Mouse (Mus musculus): Measurements from ENCODE around the gene Gm10959.
A peak's percentile ranks its signal among the peaks of the same experiment; 100 is the strongest.
"Not testable (repeated sequence)": the region's sequence is repeated elsewhere in the genome, so short reads cannot be mapped to it uniquely, and the experiment has no call there.

Gm10959 gene

DNA sequence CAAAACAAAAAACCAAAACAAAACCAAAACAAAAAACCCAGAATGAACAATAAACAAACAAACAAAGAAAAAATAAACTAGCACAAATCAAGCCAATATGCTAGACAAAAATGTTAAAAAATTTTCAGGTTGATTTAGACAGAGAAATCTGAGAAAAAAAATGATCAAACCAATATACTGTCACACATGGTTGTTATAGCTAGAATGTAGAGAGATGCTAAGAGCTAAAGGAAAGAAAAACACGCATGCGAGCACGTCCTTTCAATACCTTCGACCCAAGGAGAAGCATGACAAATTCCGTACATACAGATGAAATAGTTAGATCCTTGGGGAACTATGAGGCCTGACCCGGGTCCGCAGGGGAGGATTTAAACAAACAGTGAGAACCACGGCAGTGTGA is at the start of gene Gm10959:
TSS of gene Gm10959 (minus strand) at position 101 of the 400 bp plus-strand sequence.
- DNase-seq, result no peak

DNA sequence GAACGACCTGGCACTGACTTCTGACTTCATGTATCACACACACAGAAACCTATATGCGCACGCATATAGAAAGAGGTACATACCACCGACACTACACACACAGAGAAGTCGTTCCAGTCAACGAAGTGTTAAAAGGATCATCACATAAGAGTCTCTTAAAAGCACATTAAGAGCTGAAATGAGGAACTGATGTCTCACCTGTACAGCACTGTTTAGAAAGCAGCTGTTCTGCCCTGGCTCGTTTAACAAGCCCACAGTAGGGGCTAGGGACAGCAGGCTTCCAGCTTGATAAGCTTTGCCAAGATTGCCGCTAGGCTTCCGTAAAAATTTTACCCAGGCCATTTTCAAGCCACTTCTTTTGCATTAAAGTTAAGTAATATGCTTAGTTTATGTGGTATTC is 49.2 kb upstream of the Gm10959 start:
- DNase-seq, result no peak

DNA sequence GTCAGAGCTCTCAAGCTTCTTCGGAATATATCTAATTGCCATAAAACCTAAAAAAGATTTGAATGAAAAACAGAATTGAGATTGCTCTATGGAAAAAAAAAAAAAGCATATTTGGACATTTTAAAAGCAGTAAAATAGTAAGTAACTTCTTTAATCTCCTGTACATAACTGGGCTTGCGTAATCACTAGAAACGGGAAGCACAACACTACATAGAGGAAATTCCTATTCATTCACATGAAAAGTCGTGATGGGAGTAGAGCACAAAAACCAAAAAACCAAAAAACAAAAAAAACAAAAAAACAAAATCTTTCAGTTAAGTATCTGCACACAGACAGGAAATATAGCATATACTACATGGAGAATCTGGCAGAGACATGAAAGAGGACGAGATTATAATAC is 45.1 kb upstream of the Gm10959 start:
- no peak for DNase-seq

DNA sequence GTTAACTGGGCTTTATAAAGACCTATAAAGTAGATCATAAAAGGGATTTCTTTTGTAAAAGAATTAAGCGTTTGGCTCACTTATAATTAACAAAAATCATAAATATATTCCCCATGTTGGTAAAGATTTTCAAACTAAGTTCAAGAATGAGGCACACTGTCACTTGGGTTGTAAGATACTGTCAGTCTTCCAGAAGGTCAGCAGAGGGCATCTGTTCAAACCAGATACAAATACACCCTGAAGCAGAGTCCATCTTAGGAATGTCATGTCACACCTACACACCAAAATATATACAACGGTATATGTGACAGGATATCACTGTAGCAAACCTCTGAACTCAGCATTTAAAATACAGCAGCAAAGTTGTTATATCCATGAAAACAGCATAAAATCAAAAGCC is 31.0 kb upstream of the Gm10959 start:
- DNase-seq, result no peak

DNA sequence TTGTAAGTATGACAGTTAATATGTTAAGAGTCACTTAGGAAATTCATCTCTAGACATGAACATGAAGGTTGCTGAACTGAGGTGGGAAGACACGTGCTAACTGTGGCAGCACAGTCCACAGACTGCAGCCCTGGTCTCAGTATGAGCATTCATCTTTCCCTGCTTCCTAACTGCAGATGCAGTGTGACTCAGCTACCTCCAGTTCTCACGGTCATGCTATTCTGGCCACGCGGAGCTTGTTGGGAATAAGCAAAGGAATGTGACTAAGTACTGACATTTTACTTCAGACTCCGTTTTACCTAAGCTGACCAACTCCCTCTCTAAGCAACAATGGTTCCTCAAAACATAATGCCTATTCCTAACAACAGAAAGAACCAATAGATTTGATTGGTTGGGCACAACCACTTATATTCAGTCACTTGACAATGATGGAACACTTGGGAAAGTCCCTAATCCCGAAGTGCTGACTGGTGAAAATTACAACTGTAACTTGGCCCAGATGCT is 24.3 kb upstream of the Gm10959 start:
- no peak for DNase-seq

DNA sequence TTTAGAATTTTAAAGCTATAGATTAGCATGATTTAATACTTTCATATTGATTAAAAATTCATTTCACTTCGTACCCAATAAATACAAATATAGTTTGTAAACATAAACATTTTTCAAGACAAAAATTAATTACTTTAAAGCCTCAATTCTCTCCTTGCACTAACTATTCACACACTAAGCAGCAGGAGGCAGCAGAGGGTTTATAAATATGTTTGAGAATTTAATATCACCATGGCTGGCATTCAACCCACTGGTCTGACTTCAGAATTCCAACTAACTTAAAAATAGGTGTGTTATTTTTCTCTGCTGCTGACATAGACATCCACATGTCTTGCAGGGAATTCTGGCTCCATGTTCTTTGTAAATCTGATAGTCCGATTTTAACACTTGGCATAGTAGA is 20.1 kb upstream of the Gm10959 start:
- DNase-seq, result peak; percentile 73

DNA sequence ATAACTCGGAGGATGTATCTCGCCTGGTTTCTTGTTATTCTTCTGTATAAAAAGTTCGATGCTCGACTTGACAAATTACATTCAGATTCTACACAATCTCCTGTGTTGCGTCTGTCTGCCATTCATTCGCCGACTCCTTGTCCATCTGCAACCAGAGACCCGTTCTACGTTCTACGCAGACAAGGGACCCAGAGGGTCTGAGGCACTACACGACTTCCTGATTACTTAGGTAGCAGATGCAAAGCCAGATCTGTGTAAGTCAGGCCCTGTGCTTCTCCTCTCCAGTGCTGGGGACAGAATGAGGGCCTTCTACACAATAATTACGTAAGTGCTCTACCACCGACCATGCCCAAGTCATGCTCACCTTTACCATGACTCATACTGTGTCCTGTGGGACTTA is 18.0 kb upstream of the Gm10959 start:
- not testable (repeated sequence) for DNase-seq

DNA sequence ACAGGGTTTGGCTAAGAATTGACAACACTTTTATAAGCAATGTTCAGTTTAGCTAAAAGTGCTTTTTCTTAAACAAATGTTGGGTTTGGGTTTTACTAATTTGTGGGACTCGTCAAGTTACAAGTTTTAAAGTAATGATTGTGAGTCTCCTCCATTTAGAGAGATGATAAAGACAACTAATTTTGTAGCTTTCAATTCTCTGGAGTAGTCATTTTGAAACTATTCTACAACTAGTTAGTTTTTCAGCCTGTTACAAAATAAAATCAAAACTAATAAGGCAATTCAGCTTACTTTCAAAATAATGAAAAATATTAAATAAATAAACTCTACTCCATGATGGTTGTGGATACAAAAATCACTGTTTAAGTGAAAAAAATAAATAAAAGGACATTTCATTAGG is 13.3 kb upstream of the Gm10959 start:
- no peak for DNase-seq

DNA sequence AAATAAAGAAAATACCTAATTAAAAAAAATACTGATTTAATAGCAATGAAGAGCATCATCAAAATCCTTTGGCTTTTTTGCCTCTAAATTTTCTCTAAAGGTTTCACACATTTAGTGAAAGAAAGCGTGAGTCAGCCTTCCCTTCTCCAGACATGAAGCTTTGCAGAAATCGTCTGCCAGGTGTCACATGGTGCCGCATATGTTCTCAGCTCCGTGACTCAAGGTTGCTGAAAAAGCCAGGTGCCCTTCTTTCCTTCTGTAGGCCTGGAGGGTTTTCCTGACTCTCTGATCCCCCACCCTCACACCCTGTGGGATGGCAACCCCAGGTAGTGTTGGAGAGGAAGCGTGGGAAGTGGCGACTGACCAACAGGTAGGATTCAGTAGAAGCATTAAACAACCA is 10.6 kb upstream of the Gm10959 start:
- DNase-seq, result no peak

DNA sequence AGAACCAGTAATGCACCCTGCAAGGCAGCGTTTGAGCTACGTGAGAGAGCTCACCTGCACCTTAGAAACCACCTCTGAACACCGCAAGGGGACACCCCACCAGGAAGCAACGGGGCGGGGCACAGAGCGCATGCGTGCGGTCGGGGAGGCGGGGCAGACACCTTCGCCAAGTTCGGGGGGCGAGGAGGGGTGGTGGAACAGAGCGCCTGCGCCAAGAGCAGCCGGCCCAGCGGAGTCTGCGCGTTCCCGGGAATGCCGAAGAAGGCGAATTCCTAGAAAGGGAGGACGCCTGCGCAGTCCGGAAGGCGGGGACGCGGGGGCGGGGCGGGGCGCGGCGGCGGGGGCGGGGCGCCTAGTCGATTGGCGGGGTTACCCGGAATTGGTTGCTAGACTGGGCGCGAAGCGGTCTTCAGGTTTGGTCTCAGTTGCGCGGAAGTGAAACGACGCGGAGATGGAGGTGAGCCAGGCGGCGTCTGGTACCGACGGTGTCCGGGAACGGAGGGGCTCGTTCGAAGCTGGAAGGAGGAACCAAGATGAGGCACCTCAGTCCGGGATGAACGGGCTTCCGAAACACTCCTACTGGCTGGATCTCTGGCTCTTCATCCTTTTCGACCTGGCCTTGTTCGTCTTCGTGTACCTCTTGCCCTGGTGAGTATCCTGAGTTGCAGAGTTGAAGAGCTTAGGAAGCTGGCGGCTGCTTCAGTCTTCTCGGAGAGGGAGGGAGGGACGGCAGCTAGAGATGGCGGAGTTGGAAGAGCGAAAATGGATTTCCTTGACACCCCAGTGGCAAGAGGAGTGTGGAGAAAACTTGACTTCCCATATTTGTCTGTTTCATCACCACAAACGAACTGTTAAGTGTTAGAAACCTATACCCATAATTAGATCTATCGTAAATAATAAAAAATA is 5.1 kb upstream of the Gm10959 start, which contains the start of gene 1810037I17Rik:
TSS of gene 1810037I17Rik (plus strand) at position 195 of the 906 bp plus-strand sequence.
- peak; percentile 97 for DNase-seq

DNA sequence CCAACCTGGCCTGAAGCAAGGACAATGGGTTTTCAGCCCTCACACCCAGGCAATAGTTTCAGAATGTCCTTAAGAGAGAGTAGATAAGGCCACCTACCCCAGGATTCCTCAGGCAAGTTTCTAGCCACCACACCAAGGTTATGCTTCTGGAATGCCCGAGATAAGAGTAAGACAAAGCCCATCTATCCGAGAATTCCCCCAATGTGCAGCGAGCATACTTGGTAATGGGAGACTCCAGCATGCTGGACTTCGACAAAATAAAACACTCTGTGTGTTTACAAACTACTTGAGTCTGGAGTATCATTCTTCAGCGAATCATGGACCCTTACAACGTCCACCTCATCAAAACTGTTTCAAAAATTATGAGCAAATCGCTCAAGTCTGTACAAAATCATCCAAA is 4.0 kb upstream of the Gm10959 start:
- DNase-seq, result no peak

DNA sequence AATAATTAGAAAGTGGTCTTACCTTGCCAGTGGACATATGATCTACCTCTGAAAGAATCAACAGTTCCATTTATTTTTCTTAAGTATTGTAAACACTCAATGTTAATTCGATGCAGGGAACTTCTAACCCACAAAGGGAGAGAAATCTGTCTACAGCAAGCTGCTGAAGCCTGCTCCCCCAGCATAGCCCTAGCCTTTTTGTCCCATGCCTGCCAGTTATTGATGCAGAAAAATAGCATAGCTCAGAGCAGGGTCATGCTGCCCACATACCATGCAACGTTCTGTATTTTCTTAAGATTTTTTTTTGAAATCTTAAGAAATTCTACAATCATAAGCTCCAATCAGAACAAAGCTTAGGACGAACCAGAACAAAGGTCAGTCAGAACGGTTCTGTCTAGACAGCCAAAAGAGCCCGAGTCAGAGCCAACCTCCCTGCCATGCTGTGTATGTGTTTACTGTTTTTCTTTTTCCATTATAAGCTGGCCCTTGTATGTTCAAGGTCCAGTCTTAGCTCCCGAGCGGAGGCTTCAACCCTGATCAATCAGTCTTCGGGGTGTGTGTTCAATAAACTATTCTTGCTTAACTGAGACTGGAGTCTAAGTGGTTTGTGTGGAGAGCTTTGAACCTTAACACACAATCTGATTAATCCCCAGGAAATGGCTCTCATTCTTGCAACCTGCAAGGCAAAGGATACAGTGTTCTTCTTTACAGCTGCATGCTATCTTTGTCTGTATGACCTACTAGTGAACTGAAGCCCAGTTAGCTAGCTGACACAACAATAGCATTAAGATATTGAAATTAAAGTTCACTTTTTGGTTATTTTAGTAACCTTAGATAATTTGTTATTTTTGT is 2.7 kb upstream of the Gm10959 start:
- no peak for DNase-seq

DNA sequence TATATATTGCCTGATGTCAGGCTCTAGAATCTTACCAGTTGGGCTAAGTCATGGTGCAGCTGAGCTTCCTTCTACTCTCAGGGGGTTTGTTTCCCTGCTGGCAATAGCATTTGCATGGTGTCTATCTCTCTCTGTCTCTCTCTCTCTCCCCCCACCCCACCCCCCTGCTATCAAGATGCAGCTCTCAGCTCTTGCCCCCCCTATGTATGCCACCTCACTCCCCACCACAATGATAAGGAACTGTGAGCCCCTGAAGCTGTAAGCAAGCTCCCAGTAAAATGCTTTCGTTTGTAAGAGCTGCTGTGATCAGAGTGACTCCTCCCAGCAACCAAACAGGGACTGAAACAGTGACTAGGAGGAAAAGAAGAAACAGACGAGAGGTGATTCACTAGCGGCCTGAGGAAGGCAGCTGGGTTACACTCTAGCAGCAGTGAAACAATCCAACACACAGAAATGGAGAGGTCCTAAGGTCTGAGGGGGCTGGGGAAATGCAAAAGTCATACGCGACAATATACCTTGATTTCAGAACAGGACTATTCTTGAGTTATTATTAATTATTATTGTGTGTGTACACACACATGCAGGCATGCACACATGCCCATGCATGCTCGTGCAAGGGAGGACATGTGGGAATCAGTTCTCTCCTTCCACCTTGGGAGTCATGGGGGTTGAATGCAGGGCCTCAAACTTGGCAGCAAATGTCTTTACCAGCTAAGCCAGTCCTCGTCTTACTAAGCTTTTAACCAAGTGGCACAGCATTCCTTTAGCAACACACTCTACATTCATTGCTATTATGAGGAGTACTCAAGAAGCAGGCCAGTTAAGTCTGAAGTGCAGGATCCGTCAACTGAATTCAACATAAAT is 1.6 kb upstream of the Gm10959 start:
- no peak for DNase-seq

DNA sequence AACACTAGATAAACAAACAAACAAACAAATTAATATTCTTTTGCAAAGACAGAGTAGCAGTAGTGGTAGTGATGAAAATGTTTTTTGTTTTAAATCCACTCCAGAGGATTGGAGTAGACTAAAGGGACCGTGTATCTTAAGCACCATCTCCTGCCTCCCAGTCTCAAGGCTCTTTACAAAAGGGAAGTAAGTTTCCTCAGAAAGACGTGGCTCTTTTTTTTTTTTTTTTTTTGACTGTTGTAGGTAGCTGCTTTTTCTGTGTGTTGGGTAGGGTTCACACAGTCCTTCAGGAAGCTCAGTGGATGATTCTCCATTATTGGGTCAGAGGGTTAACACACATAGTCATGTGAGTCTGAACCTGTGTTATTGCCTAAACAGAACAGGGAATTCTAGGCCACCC is 488 bp downstream of the Gm10959 start:
- no peak for DNase-seq

DNA sequence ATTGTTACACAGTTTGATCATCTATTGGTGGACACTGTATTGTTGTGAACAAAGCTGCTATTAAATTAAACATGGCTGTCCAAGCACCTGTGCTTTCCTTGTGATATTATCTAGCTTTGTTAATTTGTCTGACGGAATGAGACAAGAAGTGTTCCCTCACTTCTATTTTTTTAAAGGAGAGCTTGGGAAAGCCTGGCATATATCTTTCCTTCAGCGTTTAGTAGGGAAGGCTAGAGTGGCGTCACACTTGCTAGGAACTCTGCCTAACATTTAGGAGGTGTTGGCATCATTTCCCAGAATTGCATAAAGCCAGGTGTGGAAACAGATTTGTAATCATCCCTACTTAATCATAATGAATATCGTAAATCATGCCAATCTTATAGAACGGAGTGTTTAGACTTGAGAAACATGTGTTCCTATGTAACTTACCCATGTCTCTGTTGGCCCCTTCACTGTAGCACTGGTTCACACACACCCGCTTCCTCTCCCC is 2.9 kb downstream of the Gm10959 start:
- DNase-seq, result no peak

DNA sequence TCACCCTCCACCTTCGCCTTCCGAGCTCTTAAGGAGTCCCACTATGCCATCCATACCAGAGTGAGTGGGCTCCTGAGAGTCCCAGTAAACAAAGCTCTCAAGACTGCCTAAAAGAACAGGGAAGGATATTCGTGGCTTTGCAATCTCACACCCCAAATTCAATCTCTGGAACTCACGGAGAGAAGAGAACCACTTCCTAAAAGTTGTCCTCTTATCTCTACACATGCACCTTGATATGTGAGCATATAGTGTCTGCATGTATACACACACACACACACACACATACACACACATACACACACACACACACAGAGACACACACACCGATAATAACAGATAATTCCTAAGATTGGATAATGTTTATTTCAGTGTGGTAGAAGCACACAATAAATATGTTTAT is 3.7 kb downstream of the Gm10959 start:
- no peak for DNase-seq

DNA sequence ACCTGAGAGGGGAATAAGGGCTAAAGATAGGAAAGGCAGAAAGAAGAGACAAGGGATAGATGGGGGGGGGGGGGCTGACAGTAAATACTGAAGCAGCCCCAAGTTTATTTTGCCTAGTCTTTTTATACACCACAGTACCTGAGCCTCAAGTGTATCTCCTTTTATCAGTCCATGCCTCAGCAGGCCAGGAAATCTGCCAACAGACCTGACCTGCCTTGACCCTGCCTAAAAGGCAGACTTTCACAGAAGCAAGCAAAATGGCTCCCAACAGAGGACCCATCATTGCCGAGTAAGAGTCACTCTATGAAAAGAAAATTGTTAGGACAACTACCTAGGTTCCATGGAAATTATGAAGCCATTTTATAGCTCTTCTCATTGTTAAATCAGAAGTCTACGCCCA is 11.3 kb downstream of the Gm10959 start:
- DNase-seq, result no peak

DNA sequence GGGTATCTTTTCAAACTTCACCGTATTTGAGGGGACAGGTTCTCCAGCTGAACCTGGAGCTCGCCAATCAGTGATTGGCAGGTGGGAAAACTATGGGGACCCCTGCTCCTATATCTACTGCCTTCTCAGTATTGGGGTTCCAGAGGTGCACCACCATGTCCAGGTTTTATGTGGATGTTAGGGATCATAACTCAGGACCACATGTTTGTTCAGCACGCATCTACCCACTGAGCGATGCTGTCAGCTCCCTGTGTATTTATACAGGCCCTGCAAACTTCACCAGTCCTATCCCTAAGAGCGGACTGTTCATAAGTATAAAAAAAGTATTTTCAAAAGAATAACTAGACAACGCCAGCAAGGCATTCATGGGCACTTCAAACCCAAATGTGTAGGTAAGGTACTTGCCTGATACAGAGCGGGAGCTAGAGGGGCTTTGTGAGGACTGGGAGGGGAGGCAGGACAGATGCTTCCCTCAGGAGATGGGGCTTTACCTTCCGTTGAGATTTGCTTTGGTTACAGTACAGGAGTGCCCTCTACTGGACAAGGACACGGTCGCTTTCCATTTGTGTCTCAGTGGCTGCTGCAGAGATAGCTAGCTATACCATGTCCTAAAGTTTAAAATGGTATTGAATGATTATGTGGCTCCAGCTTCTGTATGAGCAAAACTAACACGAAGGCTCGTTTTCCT is 15.3 kb downstream of the Gm10959 start:
- DNase-seq, result peak; percentile 84

DNA sequence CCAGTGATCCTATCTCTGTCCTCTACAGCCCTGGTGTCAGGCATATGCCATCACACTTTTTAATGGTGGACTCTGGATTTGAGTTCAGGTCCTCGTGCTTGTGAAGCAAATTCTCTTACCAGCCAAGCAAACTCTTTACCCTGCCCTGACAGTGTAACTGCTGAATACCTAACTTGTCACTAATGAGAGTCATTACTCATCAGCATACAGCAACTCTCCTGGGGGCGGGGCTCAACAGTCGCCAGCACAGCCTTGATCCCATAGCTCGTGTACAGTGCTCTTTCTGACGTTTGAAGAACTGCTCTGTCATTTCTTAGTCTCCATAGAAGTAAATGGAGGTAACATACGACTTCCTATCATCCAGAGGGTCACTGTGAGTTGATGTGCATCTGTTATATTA is 20.9 kb downstream of the Gm10959 start:
- DNase-seq, result no peak

DNA sequence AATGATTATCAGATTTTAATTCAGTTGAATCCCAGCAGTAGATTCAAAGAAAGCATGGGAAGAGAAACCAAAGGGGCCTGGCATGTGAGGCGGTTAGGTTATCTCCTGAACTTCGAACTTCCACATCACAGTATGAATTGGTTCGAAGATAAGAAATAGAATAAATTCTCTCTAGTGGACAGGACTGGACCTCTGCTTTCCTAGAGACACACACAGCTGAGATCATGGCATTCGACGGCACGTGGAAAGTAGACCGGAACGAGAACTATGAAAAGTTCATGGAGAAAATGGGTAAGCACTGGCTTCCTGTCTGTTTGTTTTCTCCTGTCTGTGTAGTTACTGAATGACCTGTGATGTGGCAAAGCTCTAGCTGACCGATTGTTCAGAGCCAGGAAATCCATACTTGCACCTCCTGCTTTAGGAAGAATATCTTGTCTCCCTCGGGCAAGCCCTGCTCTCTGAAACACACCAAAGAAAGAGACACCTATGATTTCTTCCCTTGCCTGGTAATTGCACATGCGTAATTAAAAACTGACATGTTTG is 23.9 kb downstream of the Gm10959 start:
- no peak for DNase-seq

DNA sequence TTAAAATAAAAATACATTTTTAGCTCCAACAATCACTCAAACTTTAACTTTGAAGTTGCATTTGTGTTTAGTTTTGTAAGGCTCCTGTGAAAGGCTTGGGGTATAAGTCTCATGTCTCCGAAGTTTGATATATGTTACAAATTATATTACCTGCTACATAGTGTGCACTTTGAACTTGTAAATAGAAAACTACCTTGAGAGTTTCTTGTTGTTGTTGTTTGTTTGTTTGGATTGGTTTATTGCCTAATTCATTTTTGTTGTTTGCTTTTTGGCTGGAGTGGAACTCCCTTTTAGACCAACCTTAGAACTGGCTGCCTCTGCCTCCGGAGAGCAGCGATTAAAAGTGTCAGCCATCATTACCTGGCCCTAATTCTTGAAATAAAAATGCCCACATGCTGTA is 24.4 kb downstream of the Gm10959 start, which contains the start of gene Fabp2:
TSS of gene Fabp2 (plus strand) at position 301 of the 400 bp plus-strand sequence.
- no peak for DNase-seq

Measured in embryo, embryonic 11 days (tissue).